In the genomic region with DNA sequence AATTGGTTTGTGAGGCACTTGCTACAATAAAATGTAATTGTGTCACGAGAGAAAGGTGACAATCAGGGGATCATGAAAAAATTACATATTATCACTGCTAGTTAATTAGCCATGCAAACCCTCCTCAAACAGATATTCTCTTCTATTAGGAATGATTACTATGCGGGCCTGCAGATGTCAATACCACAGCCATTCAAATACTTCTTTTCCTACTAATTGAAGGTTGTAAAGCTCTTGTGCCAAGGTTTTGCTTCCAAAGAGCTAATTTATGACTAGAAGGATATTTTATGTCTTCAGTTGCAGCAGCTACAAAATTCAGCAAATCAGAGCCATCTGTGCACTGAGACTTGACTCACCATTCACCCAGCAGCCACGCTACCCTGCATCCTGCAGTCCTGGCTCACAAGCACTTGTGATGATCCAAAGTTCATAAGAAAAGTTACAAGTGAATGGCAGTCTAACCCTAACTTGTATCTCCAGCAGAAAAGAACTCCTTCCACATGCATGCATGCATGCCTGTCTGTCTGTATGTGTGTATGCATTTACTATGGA, we compare ENCODE assay signal across 23 mouse cellular contexts.
A peak's percentile ranks its signal among the peaks of the same experiment; 100 is the strongest.
DNase-seq lines count a peak whose midpoint lies in the region; ATAC-seq lines count a peak whose summit lies in the region.
"Had no signal": no experiment of that assay in that cellular context is flagged by ENCODE, and none has a peak within 500 bp of the region (broad histone marks: within the 10 kb centered on the region; RNA-seq: fewer than 3 reads in every experiment).

No protein-coding gene starts in this region.

- H3K4me1 ChIP-seq in forebrain, embryonic 14.5 days (ENCODE audit: control insufficient read depth, insufficient read depth, low read length) = peaks cover 11% of the 10 kb centered on the region
- no peaks in the 10 kb centered on the region for H3K4me1 ChIP-seq in forebrain, embryonic 11.5 days (replicated peaks; ENCODE audit: control insufficient read depth, insufficient read depth, low read length)
- H3K4me1 ChIP-seq in embryonic facial prominence, embryonic 14.5 days (ENCODE audit: control insufficient read depth, insufficient read depth, low read length) = no peaks in the 10 kb centered on the region
- H3K4me1 ChIP-seq: heart, embryonic 12.5 days; hindbrain, embryonic 10.5 days; midbrain, embryonic 15.5 days; neural tube, embryonic 12.5 days had no signal

- ATAC-seq in forebrain, embryonic 14.5 days = peak; percentile 70
- no peak for ATAC-seq in forebrain, embryonic 11.5 days (replicated peaks; ENCODE audit: low FRiP score)
- ATAC-seq in embryonic facial prominence, embryonic 14.5 days (ENCODE audit: low read depth) = no peak
- ATAC-seq: hindbrain, embryonic 16.5 days; intestine, embryonic 16.5 days; midbrain, embryonic 15.5 days had no signal

- DNase-seq in forebrain, embryonic 14.5 days (ENCODE audit: low spot score) = peak; percentile 60
- no peak for DNase-seq in forebrain, embryonic 11.5 days (ENCODE audit: low spot score)
- DNase-seq in NIH3T3 (ENCODE audit: low read depth) (peak; percentile 56), adipocyte (ENCODE audit: low spot score) (no peak), MN1 (ENCODE audit: low spot score) (no peak)
- peak; percentile 11 for DNase-seq in embryonic facial prominence, embryonic 14.5 days (ENCODE audit: low spot score)
- peak; percentile 19 for DNase-seq in layer of hippocampus, adult 9-11 months
- no peak for DNase-seq in gastrocnemius, adult 18-20 months (ENCODE audit: low spot score)
- DNase-seq: cerebellum, adult 9-10 months; gastrocnemius, postnatal 10 days; heart, adult 11 months; heart, postnatal 10 days; kidney, postnatal 25 days; lung, postnatal 4 days; right cerebral cortex, postnatal 14 days; thymus, adult 2 months had no signal

- H3K4me3 ChIP-seq in forebrain, embryonic 14.5 days (ENCODE audit: low read depth, low read length) = no peak overlapping the region
- no peak overlapping the region for H3K4me3 ChIP-seq in forebrain, embryonic 11.5 days (ENCODE audit: low read depth, low read length)
- H3K4me3 ChIP-seq in embryonic facial prominence, embryonic 14.5 days (ENCODE audit: low read depth, low read length) = no peak overlapping the region
- H3K4me3 ChIP-seq: heart, embryonic 12.5 days; hindbrain, embryonic 10.5 days; midbrain, embryonic 15.5 days; neural tube, embryonic 12.5 days had no signal

- H3K9me3 ChIP-seq in forebrain, embryonic 14.5 days (replicated peaks; ENCODE audit: control insufficient read depth, low read length) = no peaks in the 10 kb centered on the region
- H3K9me3 ChIP-seq in forebrain, embryonic 11.5 days (ENCODE audit: control insufficient read depth, low read length) = no peaks in the 10 kb centered on the region
- no peaks in the 10 kb centered on the region for H3K9me3 ChIP-seq in embryonic facial prominence, embryonic 14.5 days (ENCODE audit: control insufficient read depth, low read length)
- H3K9me3 ChIP-seq: heart, embryonic 12.5 days; hindbrain, embryonic 10.5 days; midbrain, embryonic 15.5 days; neural tube, embryonic 12.5 days had no signal

- no peaks in the 10 kb centered on the region for H3K36me3 ChIP-seq in forebrain, embryonic 14.5 days (ENCODE audit: control insufficient read depth, insufficient read depth, low read length)
- H3K36me3 ChIP-seq in forebrain, embryonic 11.5 days (ENCODE audit: control insufficient read depth, insufficient read depth, low read length) = no peaks in the 10 kb centered on the region
- no peaks in the 10 kb centered on the region for H3K36me3 ChIP-seq in embryonic facial prominence, embryonic 14.5 days (ENCODE audit: control insufficient read depth, insufficient read depth, low read length)
- H3K36me3 ChIP-seq: hindbrain, embryonic 10.5 days; midbrain, embryonic 15.5 days; neural tube, embryonic 12.5 days had no signal

- H3K4me2 ChIP-seq in forebrain, embryonic 14.5 days (ENCODE audit: low read length) = no peak overlapping the region
- H3K4me2 ChIP-seq in forebrain, embryonic 11.5 days (ENCODE audit: low read depth, low read length, severe bottlenecking) = no peak overlapping the region
- H3K4me2 ChIP-seq in embryonic facial prominence, embryonic 14.5 days (ENCODE audit: low read depth, low read length) = no peak overlapping the region
- H3K4me2 ChIP-seq: heart, embryonic 12.5 days; midbrain, embryonic 15.5 days; neural tube, embryonic 12.5 days had no signal

- no peak overlapping the region for H3K27ac ChIP-seq in forebrain, embryonic 14.5 days (ENCODE audit: low read depth, low read length)
- H3K27ac ChIP-seq in forebrain, embryonic 11.5 days (ENCODE audit: low read depth, low read length) = no peak overlapping the region
- H3K27ac ChIP-seq in embryonic facial prominence, embryonic 14.5 days (replicated peaks; ENCODE audit: low read depth, low read length) = no peak overlapping the region
- H3K27ac ChIP-seq: hindbrain, embryonic 10.5 days; midbrain, embryonic 15.5 days; neural tube, embryonic 12.5 days; stomach, postnatal 0 days had no signal

- WGBS in forebrain, embryonic 14.5 days = 48% methylated on average over 3 of the region's 3 CpGs
- WGBS in forebrain, embryonic 11.5 days = 78% methylated on average over 3 of the region's 3 CpGs
- WGBS in embryonic facial prominence, embryonic 14.5 days = 61% methylated on average over 3 of the region's 3 CpGs

- H3K27me3 ChIP-seq in forebrain, embryonic 14.5 days (replicated peaks; ENCODE audit: control insufficient read depth, insufficient read depth, low read length) = no peaks in the 10 kb centered on the region
- no peaks in the 10 kb centered on the region for H3K27me3 ChIP-seq in forebrain, embryonic 11.5 days (ENCODE audit: control insufficient read depth, insufficient read depth, low read length)
- no peaks in the 10 kb centered on the region for H3K27me3 ChIP-seq in embryonic facial prominence, embryonic 14.5 days (replicated peaks; ENCODE audit: control insufficient read depth, insufficient read depth, low read length)
- H3K27me3 ChIP-seq: heart, embryonic 12.5 days; midbrain, embryonic 15.5 days; neural tube, embryonic 12.5 days had no signal

- H3K9ac ChIP-seq in forebrain, embryonic 14.5 days (ENCODE audit: low read length) = no peak overlapping the region
- H3K9ac ChIP-seq in forebrain, embryonic 11.5 days (ENCODE audit: low read length) = no peak overlapping the region
- H3K9ac ChIP-seq in embryonic facial prominence, embryonic 14.5 days (ENCODE audit: low read depth, low read length) = no peak overlapping the region
- H3K9ac ChIP-seq: heart, embryonic 12.5 days; midbrain, embryonic 15.5 days; neural tube, embryonic 12.5 days had no signal

Comparison
In these comparisons a context has a peak if more than half of its experiments do, and no peak if none do; other contexts are left out.
1. DNase-seq: peak in forebrain, embryonic 14.5 days (single experiment), NIH3T3 (single experiment), embryonic facial prominence, embryonic 14.5 days (single experiment) and layer of hippocampus, adult 9-11 months (single experiment); none in forebrain, embryonic 11.5 days (single experiment), adipocyte (single experiment), gastrocnemius, adult 18-20 months (single experiment) and MN1 (single experiment).